Mouse (Mus musculus): ENCODE measurements around the gene Avpr2. TPM values are rescaled to one million over a fixed set of nuclear protein-coding genes. Genes with fewer than 3 reads are reported as not detected.
A peak's percentile ranks its signal among the peaks of the same experiment; 100 is the strongest.

Avpr2 gene
- total RNA-seq, 1 experiment from 2014 or later, result not detected

DNA sequence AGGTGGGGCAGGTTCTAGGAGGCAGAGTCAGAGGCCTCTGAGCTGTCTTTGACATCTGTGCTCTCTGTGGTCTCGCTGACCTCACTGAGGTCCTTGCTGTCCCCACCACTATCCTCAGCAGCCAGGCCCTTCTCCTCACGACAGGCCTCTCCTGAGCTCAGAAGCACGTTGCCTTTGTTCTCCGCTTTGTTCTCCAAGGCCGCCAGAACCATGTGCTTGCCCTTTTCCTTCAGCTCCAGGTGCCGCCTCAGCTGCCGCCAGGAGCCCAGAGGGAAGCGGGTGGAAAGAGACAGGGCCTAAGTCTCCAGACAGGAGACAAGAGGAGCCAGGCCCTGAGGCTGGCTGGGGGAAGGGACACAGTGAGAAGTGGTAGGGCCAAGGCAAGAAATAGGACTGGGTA, 25.0 kb downstream of the Avpr2 start:
- DNase-seq, result peak; percentile 25

DNA sequence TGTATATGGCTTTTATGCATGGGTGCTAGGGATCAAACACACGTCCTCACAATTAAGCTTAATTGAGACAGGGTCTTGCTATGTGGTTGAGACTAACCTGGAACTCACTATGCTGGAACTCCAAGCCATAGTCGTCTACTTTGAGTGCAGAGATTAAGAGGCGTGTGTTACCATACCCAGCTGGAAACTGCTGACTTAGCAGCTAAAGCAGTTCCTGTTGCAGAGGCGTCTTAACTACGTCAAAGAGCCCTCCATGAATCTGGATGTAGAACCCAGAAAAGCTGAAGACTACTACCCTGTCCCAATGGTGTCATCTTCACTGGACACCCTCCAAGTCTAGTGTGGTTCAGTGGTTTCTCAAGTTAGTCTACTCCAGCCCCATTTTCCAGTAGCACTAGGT, 26.7 kb downstream of the Avpr2 start:
- DNase-seq, result no peak

DNA sequence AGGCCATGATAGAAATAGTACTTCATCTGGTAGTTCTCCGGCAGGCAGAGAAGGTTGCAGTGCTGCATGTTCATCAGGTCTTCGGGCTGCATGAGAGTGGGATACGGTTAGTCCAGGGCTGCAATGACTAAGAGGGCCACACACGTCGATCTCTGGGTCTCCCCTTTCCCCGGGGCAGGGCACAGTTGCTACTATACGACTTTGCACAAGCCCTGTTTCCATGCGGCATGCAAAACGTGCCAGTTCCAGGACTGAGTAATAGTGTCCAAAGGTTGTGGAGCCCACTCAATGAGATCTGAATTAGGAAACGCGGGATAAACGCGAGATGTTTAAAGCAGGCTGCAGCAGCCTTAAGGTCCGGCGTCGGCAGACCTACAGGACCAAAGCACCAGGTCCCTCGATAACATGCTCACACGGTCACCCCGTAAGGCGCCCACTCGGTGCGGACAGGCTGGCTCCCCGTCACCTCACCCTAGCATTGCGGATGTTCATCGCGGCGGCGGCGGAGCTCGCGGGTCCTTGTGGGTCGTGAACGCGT, 29.5 kb downstream of the Avpr2 start:
- peak; percentile 35 for DNase-seq

GRCm38 (mm10) chrX:73921823-73922549, 30.1 kb downstream of the Avpr2 start, which contains the start of the genes Arhgap4 and Naa10:
Gene Arhgap4, minus strand, starts transcription at chrX:73921870.
Gene Naa10, minus strand, starts transcription at chrX:73921944.
- DNase-seq, result peak; percentile 94

DNA sequence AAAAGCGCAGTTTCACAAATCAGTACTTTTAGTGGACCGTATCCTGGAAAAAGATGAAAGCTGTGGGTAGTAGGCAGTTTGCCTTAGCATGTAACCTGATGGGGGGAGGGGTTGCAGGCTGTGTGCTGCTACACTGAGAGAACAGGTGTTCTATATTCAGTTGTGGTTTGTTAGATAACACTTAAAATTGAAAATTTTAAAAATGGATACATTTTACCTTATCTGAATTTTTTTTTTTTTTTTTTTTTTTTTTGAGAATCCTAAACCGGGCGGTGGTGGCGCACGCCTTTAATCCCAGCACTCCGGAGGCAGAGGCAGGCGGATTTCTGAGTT, 30.6 kb downstream of the Avpr2 start:
- DNase-seq, result no peak

- peak; percentile 80 for DNase-seq
Measured at GRCm38 (mm10) chrX:73930402-73931062, 38.6 kb downstream of the Avpr2 start, which contains the start of gene Renbp. Gene Renbp, minus strand, starts transcription at chrX:73930850.

- no peak for DNase-seq
Measured at GRCm38 (mm10) chrX:73931871-73932270, 40.0 kb downstream of the Avpr2 start.

GRCm38 (mm10) chrX:73941860-73942259, 50.0 kb downstream of the Avpr2 start:
- DNase-seq, result no peak

DNA sequence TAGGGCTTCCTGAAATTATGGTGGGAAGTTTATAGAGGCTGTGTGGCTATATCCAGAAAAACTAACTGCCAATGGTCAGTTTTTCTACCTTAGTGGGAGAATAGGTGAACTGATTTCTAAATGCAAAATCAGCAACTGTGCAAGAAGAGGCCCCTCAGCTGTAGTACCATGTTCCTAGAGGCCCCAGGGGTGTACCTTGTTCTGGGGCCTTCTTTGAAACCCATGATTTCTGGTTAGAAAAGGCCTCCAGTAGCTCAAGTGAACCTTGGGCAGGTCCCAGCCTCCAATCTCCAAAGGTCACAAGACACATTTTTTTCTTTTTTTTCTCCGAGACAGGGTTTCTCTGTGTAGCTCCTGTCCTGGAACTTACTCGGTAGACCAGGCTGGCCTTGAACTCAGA, 50.4 kb downstream of the Avpr2 start:
- no peak for DNase-seq

Other genes starting within 250 kb of the Avpr2 start
- 6.1 and 8.4 TPM in 2 replicates for gene Pnck, start 232.0 kb upstream of the Avpr2 start, total RNA-seq (2021)
- gene Slc6a8, start 219.0 kb upstream of the Avpr2 start, total RNA-seq (2021), result 38.8 and 42.2 TPM in 2 replicates
- gene Bcap31, start 175.9 kb upstream of the Avpr2 start, total RNA-seq (2021), result 208 and 230 TPM in 2 replicates
- 28.3 and 30.6 TPM in 2 replicates for gene Abcd1, start 175.5 kb upstream of the Avpr2 start, total RNA-seq (2021)
- gene Plxnb3, start 135.0 kb upstream of the Avpr2 start, total RNA-seq (2021), result 0.96 and 1.3 TPM in 2 replicates
- 0.82 and 2.6 TPM in 2 replicates for gene Srpk3, start 117.7 kb upstream of the Avpr2 start, total RNA-seq (2021)
- 739 and 769 TPM in 2 replicates for gene Idh3g, start 105.2 kb upstream of the Avpr2 start, total RNA-seq (2021)
- 148 and 176 TPM in 2 replicates for gene Ssr4, start 105.1 kb upstream of the Avpr2 start, total RNA-seq (2021)
- 4.4 and 4.5 TPM in 2 replicates for gene Pdzd4, start 67.1 kb upstream of the Avpr2 start, total RNA-seq (2021)
- 9.3 and 16.0 TPM in 2 replicates for gene L1cam, start 4.0 kb downstream of the Avpr2 start, total RNA-seq (2021)
- 5.0 and 16.7 TPM in 2 replicates for gene Arhgap4, start 29.8 kb downstream of the Avpr2 start, total RNA-seq (2021)
- 86.3 and 103 TPM in 2 replicates for gene Naa10, start 29.8 kb downstream of the Avpr2 start, total RNA-seq (2021)
- gene Renbp, start 38.7 kb downstream of the Avpr2 start, total RNA-seq (2021), result 14.2 and 17.8 TPM in 2 replicates
- gene Hcfc1, start 74.3 kb downstream of the Avpr2 start, total RNA-seq (2021), result 57.2 and 57.5 TPM in 2 replicates
- 101 and 105 TPM in 2 replicates for gene Irak1, start 131.8 kb downstream of the Avpr2 start, total RNA-seq (2021)
- gene Opn1mw, start 235.4 kb downstream of the Avpr2 start, total RNA-seq (2021), result not detected in 2 replicates
- 31.6 and 36.4 TPM in 2 replicates for gene Mecp2, start 243.3 kb downstream of the Avpr2 start, total RNA-seq (2021)

Data from adrenal gland, postnatal 14 days (tissue).